Mouse (Mus musculus) spleen, postnatal 36 days (tissue): ENCODE data around the gene Ppdpf.

Experiments
- DNase-seq, 2 experiments: peaks; one replicate each; pipeline ENCODE4 v3.0.0; 2022; ENCODE audit warnings: low spot score in 2 of 2, mixed read lengths in 1 of 2

The Ppdpf gene

DNA sequence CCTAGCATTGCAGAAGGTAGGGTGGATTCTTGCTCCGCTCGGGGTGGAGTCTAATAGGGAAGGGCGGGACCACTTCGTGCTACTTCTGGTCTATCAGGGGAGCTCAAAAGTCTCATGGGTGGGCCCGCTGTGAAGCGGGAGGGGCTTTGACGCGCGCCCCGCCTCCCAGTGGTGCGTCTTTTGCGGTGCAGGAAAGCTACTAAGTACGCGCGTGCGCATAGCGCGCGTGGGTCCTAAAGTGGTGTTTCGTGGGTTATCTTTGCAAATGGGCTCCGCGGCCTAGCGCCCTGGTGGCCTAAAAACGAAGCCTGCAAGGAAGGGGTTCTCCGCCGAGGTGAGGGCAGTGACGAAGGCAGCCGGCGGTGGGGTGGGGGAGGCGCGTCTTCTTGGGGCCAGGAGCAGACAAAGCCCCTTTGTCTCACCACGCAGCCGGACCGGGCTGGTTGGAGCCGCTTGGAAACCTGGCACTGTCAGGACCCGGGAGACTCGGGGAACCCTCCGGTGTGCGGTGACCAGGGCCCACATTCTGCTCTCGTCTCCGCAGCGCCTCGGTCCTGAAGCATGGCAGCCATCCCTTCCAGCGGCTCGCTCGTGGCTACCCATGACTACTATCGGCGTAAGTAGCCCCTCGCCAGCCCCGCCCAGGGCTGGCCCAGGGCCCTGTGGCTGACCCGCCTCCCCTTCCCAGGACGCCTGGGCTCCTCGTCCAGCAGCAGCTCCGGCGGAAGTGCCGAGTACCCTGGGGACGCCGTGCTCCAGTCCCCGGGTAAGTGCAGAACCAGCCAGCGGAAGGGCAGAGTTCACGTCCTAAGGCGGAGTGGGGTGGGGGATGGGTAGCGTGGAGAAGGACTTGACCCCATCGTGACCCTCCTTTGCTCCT, at the start of gene Ppdpf:
Gene Ppdpf (plus strand): TSS at position 127 of the 880 bp plus-strand sequence.
- DNase-seq, result peak; percentile 98

DNA sequence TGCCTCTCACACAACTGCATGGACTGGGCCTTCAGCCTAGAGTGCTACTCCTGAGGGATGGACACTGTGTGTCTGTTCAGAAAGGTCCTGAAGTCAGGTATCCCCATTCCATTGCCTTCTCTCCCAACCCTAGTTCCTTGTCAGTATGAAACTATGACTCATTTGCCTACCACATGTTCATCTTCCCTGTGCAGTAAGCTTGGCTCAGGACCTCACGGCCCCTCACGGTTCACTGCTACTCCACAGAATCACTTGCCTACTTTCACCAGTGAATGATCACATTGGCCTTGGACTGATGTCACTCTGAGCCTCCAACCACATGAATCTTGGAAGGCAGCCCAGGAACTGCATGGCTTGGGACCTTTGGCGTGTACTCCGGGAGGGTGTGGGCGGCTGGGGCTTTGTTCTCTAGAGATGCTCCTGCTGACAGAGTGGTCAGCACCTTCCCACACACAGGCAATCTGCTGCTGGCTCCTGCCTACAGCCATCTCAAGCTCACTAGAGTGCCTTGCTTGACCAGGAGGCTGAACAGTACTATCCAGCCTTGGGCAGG, 47.3 kb upstream of the Ppdpf start:
- no peak for DNase-seq

DNA sequence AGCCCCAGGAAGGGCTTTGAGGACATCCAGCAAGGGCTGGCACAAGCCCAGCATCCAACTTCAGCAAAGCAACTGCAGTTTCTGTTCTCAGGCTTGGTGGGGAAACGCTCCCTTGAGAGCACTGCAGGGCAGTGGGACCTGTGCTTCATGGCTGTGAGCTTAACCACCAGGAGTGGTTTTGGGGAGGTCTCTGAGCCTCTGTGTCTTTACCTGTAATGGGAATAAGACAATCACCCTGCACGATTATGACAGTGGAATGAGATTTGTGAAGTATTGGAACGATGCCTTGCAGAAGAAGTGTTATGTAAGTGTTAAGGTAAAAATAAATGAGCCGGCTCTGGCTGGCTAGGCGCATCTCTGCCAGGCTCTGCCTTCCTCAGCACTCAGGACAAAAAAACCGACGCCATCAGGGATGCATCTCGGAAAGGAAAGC, 44.3 kb upstream of the Ppdpf start:
- no peak for DNase-seq

DNA sequence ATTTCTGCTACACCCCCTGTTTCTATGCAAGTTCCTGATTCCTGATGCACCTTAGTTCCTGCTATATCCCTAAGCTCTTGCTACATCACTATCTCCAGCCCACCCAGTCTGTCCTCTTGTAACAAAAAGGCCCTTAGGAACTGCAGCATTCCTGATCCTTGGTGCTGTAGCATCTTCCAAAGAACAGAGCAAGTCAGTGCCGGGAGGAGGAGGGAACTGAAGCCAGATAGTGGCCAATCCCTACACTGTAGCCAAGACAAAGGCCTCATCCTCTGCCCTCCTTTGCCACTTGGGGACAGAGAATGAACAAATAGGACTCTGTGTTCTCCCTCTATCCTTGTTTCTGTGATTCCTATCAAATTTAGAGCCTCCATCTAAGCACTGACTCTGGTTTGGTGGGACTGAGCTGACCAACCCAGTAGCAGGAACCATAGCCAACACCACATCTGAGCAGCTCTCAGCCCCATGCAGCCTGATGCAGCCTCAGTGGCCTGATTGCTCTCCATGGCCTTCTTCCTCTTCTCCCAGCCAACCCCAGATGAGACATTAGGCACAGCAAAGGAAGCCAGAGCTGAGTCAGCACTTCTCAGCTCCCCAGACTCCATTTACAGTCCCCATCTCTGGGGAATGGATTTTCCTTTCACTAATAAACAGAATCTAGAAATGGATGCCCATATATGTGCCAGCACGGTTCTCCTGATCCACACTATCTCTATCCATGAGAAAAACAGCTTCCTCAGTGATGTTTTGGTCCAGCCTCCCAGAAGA, 43.4 kb upstream of the Ppdpf start:
- DNase-seq, result no peak

DNA sequence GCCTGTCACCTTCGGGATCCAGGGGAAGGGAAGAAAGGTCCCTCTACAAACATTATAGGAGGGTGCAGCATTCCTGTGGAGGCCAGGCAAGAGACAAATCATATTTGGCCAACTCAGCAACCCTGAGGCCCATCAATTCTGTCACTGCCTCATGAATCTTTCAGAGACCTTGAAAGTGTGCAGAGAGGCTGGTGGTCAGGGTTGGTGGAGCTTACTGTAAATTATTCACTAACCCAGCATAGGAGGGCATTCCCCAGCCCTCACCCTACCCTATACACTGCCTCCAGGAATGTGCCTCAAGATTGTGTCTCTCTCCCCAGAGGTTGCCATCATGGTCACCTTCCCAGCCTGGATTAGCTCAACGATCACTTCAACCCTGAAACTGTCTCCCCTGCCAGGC, 42.4 kb upstream of the Ppdpf start:
- DNase-seq, result no peak

DNA sequence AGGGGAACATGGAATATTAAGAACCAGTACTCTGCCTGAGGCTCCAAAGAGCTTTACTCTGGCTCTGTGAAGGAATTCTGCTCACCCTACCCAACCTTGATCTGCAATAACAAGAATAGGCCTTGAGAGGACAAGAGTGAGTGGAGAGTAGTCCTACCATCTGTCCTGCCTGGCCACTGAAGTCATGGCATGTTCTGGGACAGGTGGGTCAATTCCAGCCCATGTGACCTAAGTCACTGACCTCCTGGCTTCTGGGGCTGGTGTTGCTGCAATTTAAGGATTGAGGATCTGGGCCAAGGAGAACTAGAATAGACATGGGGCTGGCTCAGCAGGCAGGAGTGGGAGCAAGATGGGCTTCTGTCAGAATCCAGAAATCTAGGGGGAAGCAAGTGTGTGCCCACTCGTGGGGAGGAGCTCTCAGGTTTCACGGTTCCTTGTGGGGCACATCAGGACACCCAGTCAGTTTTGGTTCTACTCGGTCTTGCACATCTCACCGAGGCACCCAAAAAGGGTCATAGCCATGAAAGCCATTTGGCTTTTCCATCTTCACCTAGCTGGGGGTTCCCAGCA, 40.0 kb upstream of the Ppdpf start:
- no peak for DNase-seq

DNA sequence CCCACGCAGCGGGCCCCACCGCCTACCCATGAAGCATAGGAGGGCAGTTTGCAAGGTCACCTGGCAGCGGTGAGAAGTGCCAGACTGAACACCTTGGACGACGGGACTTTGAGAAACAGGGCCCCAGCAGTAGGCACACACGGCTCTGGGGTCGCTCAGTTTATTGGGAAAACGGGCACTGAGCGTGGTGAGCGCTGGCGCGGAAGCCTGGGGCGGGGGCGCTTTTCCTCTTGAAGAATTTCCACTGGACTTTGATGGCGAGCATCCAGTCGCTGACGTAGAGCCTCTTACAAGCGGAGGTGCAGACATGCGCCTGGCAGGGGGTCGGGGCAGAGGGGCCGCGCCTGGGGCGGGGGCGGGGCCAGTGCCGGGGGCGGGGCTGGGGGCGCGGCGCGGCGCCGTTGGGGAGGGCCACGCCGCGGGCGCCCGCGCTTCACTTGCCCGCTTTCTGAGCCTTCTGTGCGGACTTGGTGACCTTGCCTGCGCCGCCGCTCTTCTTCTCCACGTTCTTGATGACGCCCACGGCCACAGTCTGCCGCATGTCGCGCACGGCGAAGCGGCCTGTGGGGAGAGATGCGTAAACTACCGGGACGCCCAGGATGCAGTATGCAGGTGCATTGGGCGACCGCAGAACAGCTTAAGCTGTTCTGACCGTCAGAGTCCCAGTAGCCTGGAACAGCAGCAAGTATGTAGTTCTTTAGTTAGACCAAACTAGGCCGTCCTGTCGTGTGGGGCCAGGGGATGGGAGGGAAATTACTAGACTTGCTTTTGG, 39.3 kb upstream of the Ppdpf start:
- DNase-seq, result no peak

DNA sequence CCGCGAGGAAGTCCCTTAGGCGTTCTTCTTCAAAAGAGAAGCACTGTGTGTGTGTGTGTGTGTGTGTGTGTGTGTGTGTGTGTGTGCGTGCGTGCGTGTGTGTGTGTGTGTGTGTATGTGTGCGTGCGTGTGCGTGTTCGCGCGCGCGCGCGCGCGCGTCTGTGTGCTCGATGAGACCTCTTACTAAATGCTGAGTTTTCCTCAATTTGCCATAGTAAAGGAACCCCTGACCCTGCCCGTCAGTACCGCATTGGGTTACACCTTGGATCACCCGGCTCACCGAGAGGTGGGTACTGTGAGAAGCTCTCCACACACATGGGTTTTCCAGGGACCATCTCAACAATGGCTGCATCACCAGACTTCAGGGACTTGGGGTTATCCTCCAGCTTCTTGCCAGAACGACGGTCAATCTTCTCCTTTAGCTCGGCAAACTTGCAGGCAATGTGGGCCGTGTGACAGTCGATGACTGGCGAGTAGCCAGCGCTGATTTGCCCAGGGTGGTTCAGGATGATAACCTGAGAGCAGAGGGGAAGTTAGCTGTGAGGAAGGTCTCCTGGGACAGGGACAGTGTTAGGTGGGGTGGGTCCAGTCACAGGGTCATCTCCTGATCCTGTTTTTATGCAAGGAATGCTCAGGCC, 38.6 kb upstream of the Ppdpf start:
- DNase-seq, result no peak

DNA sequence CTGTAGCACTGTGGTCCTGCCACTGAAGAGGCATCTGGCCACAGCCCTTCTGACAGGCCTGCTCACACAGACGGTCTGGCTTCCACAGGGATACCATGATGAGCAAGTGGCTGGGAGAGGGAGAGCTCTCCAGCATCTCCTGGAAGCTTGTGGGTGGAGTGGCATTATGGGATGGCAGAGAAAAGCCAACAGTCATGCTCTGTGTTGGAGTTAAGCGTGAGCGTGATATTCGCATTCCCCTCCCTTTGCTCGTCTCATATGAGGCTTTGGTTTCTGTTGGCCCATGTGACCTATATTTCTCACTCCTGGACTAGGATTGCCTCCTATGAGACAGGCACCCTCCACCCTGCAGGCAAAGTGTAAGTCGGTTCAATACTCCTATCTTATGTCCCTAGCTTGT, 36.8 kb upstream of the Ppdpf start:
- DNase-seq, result no peak

DNA sequence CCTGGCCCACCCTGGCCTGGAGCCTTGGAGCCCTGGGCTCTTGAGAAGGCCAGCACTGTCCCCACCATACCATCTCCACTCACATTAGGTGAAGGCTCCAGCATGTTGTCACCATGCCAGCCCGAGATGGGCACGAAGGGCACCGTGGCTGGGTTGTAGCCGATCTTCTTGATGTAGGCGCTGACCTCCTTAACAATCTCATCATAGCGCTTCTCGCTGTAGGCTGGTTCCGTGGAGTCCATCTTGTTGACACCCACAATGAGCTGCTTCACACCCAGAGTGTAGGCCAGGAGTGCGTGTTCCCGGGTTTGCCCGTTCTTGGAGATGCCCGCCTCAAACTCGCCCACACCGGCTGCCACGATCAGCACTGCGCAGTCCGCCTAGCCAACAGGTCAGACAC, 34.3 kb upstream of the Ppdpf start:
- no peak for DNase-seq

DNA sequence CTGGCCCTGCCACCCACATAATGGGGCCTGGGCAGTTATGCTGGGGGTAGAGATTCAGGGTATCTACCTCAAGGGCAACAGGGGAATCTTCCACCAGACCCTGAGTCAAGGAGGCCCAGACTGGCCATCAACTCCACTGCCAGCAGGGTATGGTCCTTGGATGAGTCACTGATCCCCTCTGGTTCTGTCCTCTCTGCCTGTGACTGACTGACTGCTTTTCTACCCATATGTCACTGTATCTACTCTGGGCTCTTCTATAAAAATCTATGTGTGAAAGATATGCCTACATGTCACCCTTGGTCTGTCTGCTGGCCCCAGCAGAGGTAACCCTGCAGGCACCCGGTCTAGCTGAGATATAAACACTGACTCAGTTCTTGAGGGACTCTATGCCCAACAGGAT, 33.9 kb upstream of the Ppdpf start:
- no peak for DNase-seq

DNA sequence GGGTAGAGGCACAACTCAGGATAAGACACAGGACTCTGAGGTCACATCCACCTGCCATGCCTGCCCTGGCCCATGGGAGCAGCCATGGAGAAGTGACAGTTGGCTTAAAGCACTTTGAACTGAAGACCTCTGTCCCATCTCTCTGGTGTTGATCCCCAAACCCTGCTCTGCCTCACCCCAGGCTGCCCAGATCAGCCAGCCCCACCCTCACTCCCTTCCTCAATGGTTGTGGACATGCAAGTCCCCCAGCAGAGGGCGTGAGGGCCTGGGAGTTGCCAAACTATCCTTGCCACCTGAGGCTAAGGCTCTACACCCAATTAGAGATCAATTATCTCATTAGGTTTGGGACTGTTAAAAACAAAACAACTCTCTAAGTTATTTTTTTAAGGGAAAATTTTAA, 33.2 kb upstream of the Ppdpf start:
- DNase-seq, result no peak

DNA sequence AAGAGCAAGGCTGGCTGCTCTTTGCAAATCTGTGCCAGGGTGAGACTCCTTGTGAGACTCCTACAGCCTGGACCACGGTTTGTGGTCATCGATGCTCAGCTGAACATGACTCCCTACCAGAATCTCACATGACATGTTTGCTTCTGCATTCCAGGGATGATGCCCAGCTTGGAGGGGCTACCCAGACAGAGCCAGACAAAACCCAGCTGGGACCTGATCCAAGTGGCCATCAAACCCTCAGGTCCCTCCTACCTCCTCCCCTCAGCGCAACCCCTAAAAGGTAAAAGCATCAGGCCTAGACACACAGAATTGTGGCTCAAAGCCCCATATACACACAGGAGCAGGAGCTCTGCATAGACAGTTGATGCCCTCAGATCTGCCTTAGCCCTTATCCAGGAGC, 32.7 kb upstream of the Ppdpf start:
- no peak for DNase-seq

DNA sequence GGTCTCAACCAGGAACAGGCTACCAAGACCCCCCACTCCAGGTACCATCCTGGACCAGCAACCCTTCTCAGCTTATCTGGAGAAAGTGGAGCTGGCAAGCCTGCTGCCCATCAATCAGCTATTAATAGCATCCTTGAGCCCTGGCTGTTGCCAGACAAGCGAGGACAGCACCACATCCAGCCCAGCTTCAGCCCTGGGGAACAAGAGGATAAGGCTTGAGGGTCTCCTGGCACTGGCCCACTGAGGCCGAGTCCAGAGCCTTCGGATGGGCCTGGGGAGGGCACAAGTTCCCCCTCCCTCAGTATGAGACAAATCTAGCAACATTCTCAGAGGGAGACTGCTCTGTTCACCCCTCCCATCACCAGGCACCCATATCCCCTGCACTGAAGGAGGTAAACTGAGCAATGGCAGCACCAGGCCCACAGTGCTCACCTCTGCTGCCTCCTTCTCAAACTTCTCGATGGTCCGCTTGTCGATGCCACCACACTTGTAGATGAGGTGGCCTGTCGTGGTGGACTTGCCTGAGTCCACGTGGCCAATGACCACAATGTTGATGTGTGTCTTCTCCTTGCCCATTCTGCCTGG, 32.1 kb upstream of the Ppdpf start:
- no peak for DNase-seq

DNA sequence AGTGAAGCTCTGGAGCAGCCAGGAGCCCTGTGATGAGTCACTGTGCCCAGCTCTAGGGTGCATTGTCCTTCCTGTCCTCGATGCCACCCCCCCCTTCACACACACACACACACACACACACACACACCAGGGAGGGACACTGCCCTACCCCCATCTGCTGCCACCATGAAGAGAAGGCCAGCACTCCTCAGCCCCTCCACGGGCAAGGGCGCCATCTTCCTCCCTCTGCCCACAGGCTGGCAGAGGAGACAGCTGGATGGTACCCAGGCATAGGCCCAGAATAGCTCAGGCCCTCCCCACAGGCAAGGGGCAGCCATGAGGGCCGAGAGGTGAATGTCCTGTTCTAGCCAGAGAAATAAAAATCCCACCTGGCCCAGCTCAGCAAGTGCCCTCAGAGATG, 31.2 kb upstream of the Ppdpf start:
- no peak for DNase-seq

DNA sequence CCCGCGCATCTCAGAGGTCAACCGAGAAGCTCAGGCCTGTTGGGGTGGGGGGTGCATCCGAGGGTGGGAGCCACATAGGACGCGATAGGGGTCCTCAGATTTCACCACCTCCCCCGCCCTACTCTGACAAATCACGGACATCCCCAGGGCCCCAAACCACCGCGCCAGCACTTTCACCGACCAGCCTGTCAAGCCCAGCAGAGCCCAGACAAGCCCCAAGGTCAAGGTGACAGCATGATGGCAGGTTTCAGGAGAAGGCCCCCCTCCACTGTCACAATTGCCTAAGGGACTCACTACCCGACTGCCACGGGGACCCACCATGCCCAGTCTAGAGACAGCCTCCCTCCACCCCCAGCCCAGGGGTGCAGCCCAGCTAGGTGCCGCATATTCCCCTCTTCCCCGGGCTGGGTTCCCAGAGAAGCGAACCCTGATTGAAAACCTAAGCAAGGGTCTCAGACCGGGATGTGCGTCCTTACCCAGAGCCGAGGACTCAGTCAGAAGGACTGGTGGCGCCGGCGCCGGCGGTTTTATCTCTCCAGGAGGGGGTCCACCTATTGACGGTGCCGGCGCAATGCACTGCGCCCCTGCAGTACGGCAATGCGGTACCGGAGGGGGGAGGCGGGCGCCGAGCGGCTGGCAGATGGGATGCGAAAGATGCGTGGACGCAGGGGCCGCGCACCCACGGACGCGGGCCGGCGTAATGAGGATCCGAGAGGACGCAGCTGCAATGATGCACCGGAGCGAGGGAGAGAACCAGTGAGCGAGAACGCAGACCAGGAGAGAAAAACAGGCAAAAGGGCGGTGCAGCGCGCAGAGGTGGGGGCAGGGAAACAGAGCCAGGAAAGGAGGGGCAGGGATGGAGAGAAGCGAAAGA, 30.6 kb upstream of the Ppdpf start, which contains the start of gene Eef1a2:
Gene Eef1a2 (minus strand): TSS at position 767 of the 874 bp plus-strand sequence.
- no peak for DNase-seq

DNA sequence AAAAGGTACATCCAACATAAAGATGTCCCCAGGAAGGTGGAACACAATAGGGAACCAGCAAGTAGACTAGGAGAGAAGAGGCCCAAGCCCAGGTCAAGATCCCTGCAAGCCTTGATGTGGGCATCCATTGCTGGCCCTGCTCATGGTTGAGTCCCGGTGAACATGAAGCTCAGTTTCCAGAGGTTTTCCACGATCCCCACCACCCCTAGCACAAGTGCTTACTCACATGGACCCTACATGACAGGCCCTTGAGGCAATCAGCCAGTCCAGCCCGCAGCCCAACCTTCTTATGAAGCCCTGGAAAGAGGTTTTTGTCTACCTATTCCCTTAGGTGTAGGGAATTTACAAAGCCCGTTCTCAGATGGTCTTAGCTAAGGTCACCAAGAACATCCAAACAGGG, 29.9 kb upstream of the Ppdpf start:
- DNase-seq, result no peak

DNA sequence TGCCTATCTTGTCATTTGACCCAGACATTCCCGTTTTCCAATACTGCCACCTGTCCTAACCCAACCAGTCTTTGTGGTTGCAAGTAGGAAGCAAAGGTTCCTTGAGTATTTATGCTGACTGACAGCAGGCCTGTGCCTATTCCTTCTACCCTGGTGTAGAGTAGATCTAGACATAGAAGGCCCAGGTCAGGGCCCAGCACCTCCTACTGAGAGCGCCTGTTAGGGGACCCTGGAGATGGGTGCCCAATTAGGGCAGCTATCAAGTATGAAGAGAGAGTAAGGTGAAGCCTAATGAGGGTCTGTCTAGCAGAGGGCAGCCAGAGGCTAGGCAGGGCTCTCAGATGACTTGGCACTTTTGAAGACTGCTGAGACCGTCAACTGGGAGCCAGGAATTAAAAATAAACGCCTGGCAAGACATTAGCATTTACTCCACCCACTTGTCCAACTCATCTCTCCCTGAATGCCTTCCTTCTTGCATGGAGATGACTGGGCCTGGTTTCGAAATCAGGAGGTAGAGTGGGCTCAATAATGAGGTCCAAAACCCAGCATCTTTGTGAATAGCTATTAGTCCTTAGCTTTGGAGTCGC, 29.2 kb upstream of the Ppdpf start:
- DNase-seq, result no peak

DNA sequence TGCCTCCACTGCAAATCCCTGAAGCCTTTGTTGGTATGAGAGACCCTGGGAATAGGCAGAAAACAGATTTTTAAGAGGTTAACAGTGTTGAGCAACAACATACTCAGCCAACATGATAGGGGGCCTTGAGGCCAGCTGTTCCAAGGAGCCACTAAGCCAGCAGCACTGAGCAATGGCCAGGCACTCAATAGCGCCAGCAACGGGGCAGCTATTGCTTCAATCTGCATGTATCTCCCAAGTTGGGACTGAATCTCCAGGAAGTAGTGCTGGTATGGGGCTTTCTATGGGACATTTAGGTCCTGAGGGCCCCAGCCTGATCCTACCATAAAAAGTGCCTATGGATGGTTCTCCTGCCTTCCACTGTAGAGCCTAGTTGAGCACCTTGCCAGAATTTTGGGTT, 28.6 kb upstream of the Ppdpf start:
- no peak for DNase-seq
